Mouse (Mus musculus) MEL (cell line): Measurements from ENCODE around the gene Tmem251. TPM values are rescaled to one million over a fixed set of nuclear protein-coding genes. Genes with fewer than 3 reads are reported as not detected.

Source experiments
- DNase-seq: peaks from one replicate; pipeline ENCODE4 v3.0.0; 2011; ENCODE audit warnings: low read depth, low spot score
- H3K27ac ChIP-seq: 2 replicates; pipeline ENCODE4 v1.5.1; 2012; ENCODE audit warnings: low read depth, mild to moderate bottlenecking, control low read depth, low read length, moderate library complexity; ENCODE audit not compliant: control insufficient read depth
- H3K27me3 ChIP-seq, 2 experiments: fragments of 150-350 bp in 1 of 2; sonication (generic) in 1 of 2; 2 replicates each; pipeline ENCODE4 v1.6.1; 2012; ENCODE audit warnings: low read length in 2 of 2, mild to moderate bottlenecking in 2 of 2, improper control_type of control experiment in 1 of 2, moderate library complexity in 1 of 2; ENCODE audit not compliant: insufficient read depth in 2 of 2, control insufficient read depth in 1 of 2
- H3K36me3 ChIP-seq, 2 experiments: 2 replicates each; pipeline ENCODE4 v1.6.1; 2012 to 2014; ENCODE audit warnings: low read length in 2 of 2, improper control_type of control experiment in 1 of 2, inconsistent platforms in 1 of 2, mild to moderate bottlenecking in 1 of 2; ENCODE audit not compliant: insufficient read depth in 2 of 2, control insufficient read depth in 1 of 2
- H3K4me1 ChIP-seq, 2 experiments: fragments of 150-350 bp in 1 of 2; sonication (generic) in 1 of 2; 2 replicates each; pipeline ENCODE4 v1.6.1; 2012; ENCODE audit warnings: low read length in 2 of 2, improper control_type of control experiment in 1 of 2, mild to moderate bottlenecking in 1 of 2; ENCODE audit not compliant: insufficient read depth in 2 of 2, control insufficient read depth in 1 of 2
- H3K4me3 ChIP-seq, 2 experiments: fragments of 150-350 bp in 1 of 2; sonication (generic) in 1 of 2; 2 replicates each; pipeline ENCODE4 v1.5.1; 2012; ENCODE audit warnings: low read depth in 2 of 2, low read length in 2 of 2, mild to moderate bottlenecking in 2 of 2, moderate library complexity in 2 of 2, control low read depth in 1 of 2, improper control_type of control experiment in 1 of 2; ENCODE audit not compliant: control insufficient read depth in 1 of 2, insufficient read depth in 1 of 2
- H3K79me2 ChIP-seq: 2 replicates; pipeline ENCODE4 v1.6.1; 2012; ENCODE audit warnings: mild to moderate bottlenecking, low read length, moderate library complexity; ENCODE audit not compliant: control insufficient read depth, poor library complexity, insufficient read depth
- H3K9ac ChIP-seq: 2 replicates; pipeline ENCODE4 v1.6.1; 2012; ENCODE audit warnings: low read depth, mild to moderate bottlenecking, control low read depth, low read length, moderate library complexity; ENCODE audit not compliant: control insufficient read depth, poor library complexity, severe bottlenecking
- H3K9me3 ChIP-seq: fragments of 150-350 bp; sonication (generic); replicated peaks from 2 replicates; pipeline ENCODE4 v1.6.1; 2012; ENCODE audit warnings: mild to moderate bottlenecking, low read length, improper control_type of control experiment, moderate library complexity; ENCODE audit not compliant: insufficient read depth
- BHLHE40 ChIP-seq: IDR thresholded peaks from 2 replicates; pipeline ENCODE4 v1.6.1; 2012; ENCODE audit warnings: low read depth, mild to moderate bottlenecking, inconsistent platforms, low read length, improper control_type of control experiment, borderline replicate concordance
- CHD2 ChIP-seq: IDR thresholded peaks from 2 replicates; pipeline ENCODE4 v1.6.1; 2011; ENCODE audit warnings: low read length, improper control_type of control experiment
- CTCF ChIP-seq, 3 experiments: IDR thresholded peaks in 2 of 3; conservative IDR thresholded peaks in 1 of 3; 2 replicates each; pipeline ENCODE4 v1.5.1; 2011 to 2012; ENCODE audit warnings: low read length in 3 of 3, low read depth in 2 of 3, mild to moderate bottlenecking in 2 of 3, improper control_type of control experiment in 1 of 3, inconsistent platforms in 1 of 3, mixed read lengths in 1 of 3, moderate library complexity in 1 of 3; ENCODE audit not compliant: control insufficient read depth in 1 of 3, insufficient read depth in 1 of 3, poor library complexity in 1 of 3, severe bottlenecking in 1 of 3
- E2F4 ChIP-seq: IDR thresholded peaks from 2 replicates; pipeline ENCODE4 v1.6.1; 2011; ENCODE audit warnings: low read depth, low read length, improper control_type of control experiment, borderline replicate concordance
- ELF1 ChIP-seq: IDR thresholded peaks from 2 replicates; pipeline ENCODE4 v1.6.1; 2014; ENCODE audit warnings: low read depth, mild to moderate bottlenecking, inconsistent platforms, low read length, improper control_type of control experiment, moderate library complexity
- JUND ChIP-seq: IDR thresholded peaks from 2 replicates; pipeline ENCODE4 v1.6.1; 2011; ENCODE audit warnings: low read depth, mild to moderate bottlenecking, improper control_type of control experiment, low read length
- KAT2A ChIP-seq: conservative IDR thresholded peaks from 2 replicates; pipeline ENCODE4 v1.6.1; 2012; ENCODE audit warnings: low read depth, low read length, improper control_type of control experiment, inconsistent platforms
- MYC ChIP-seq: IDR thresholded peaks from 2 replicates; pipeline ENCODE4 v1.6.1; 2011; ENCODE audit warnings: low read depth, mild to moderate bottlenecking, low read length, improper control_type of control experiment, moderate library complexity
- NRF1 ChIP-seq: IDR thresholded peaks from 2 replicates; pipeline ENCODE4 v1.6.1; 2014; ENCODE audit warnings: low read depth, mild to moderate bottlenecking, inconsistent platforms, low read length, improper control_type of control experiment, moderate library complexity; ENCODE audit not compliant: poor library complexity, insufficient read depth, severe bottlenecking
- POLR2A ChIP-seq, 2 experiments: IDR thresholded peaks; 2 replicates each; pipeline ENCODE4 v1.6.1; 2011 to 2012; ENCODE audit warnings: low read length in 2 of 2, mild to moderate bottlenecking in 2 of 2, control low read depth in 1 of 2, improper control_type of control experiment in 1 of 2, low read depth in 1 of 2, moderate library complexity in 1 of 2; ENCODE audit not compliant: control insufficient read depth in 1 of 2, insufficient read depth in 1 of 2, poor library complexity in 1 of 2
- POLR2AphosphoS2 ChIP-seq: IDR thresholded peaks from 2 replicates; pipeline ENCODE4 v1.6.1; 2011; ENCODE audit warnings: low read length, improper control_type of control experiment
- RAD21 ChIP-seq: IDR thresholded peaks from 2 replicates; pipeline ENCODE4 v1.6.1; 2011; ENCODE audit warnings: mild to moderate bottlenecking, low read depth, low read length, improper control_type of control experiment
- TBP ChIP-seq: IDR thresholded peaks from 2 replicates; pipeline ENCODE4 v1.8.0; 2011; ENCODE audit warnings: low read depth, low read length, improper control_type of control experiment
- TCF12 ChIP-seq: IDR thresholded peaks from 2 replicates; pipeline ENCODE4 v1.6.1; 2014; ENCODE audit warnings: low read depth, mild to moderate bottlenecking, inconsistent platforms, low read length, improper control_type of control experiment, moderate library complexity
- UBTF ChIP-seq: IDR thresholded peaks from 2 replicates; pipeline ENCODE4 v1.6.1; 2012; ENCODE audit warnings: low read depth, mild to moderate bottlenecking, inconsistent platforms, low read length, improper control_type of control experiment, moderate library complexity, borderline replicate concordance; ENCODE audit not compliant: insufficient read depth
- USF1 ChIP-seq: IDR thresholded peaks from 2 replicates; pipeline ENCODE4 v1.6.1; 2014; ENCODE audit warnings: low read depth, mild to moderate bottlenecking, inconsistent platforms, low read length, improper control_type of control experiment, moderate library complexity
- ZMIZ1 ChIP-seq: IDR thresholded peaks from 2 replicates; pipeline ENCODE4 v1.6.1; 2012; ENCODE audit warnings: low read depth, mild to moderate bottlenecking, inconsistent platforms, low read length, improper control_type of control experiment, moderate library complexity
- polyA plus RNA-seq, 2 experiments: library from polyadenylated mRNA; stranded (reverse) in 1 of 2; unstranded in 1 of 2; fragments of >175 nt in 1 of 2; fragments of >200 nt in 1 of 2; gene quantifications; 2 replicates each; pipeline versions ENCODE4 v1.2.1 to v1.2.4; 2012; ENCODE audit warnings: low replicate concordance in 2 of 2, low read depth in 1 of 2; ENCODE audit not compliant: insufficient read length in 2 of 2, insufficient read depth in 1 of 2, missing spikeins in 1 of 2
- total RNA-seq: library from RNA; depleted of rRNA; stranded (reverse); fragments of 300-350 nt; gene quantifications from 2 replicates; pipeline ENCODE4 v1.2.3, GENCODE M21; 2012

Gene Tmem251
- total and polyA plus RNA-seq, 3 experiments: 9.0 to 57.5 (median 11.4) TPM

DNA sequence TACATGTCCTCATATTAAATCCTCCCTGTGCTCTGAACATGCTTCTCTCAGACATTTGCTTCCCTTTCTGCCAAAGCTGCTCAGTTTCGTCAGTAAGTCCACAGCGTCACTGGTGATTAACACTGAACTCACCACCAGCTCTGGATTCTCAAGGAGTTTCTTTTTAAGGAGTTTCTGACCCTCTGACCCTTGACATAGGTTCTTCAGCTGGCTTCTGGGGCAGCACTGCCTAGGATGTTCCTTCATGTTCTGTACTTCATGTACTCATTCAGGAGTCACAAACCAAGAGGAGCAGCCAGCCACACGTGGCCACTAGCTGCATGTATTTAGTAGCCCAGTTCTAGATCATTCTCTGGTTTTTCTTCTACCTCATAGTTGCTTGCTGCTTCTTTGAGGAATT, 4.7 kb downstream of the Tmem251 start:
- no peak overlapping the region for H3K4me3 ChIP-seq
- H3K27me3 ChIP-seq: no peaks in the 10 kb centered on the region
- H3K9me3 ChIP-seq: no peaks in the 10 kb centered on the region
- peaks cover 8 to 19% of the 10 kb centered on the region in 2 experiments; a peak in 3 of 4 replicates for H3K4me1 ChIP-seq
- no peak for DNase-seq
- no peak for TF ChIP-seq TBP
- H3K36me3 ChIP-seq: peaks cover 2 to 36% of the 10 kb centered on the region in 2 experiments; a peak in 3 of 4 replicates
- H3K27ac ChIP-seq: 0 out of 2 replicates have a peak overlapping the region, but pooled peaks have one; percentile 5
- H3K9ac ChIP-seq: no peak overlapping the region
- peaks cover 49% of the 10 kb centered on the region for H3K79me2 ChIP-seq

DNA sequence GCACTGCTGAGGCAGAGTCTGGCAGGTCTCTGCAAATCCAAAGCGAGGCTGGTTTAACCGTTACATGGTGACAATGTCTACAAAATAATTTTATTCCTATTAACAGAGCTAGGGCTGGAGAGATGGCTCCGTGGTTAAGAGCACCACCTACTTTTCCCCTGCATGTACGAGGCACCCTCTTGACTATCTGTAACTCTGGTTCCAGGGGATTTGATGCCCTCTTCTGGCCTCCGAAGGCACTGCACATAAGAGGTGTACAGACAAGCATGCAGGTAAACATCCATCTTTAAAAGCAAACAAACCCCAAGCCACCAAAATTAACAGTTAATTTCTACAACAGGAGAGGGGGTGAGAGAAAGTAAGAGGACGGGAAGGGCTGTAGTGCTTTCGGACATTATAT, 12.7 kb downstream of the Tmem251 start:
- no peak overlapping the region for H3K4me3 ChIP-seq
- no peak for TF ChIP-seq JUND
- no peak for TF ChIP-seq TCF12
- TF ChIP-seq UBTF: no peak
- TF ChIP-seq POLR2A (IDR thresholded peaks at IDR 0.05; ENCODE audit: control insufficient read depth in 1 of 2, insufficient read depth in 1 of 2, low read depth in 1 of 2, low read length in 2 of 2, poor library complexity in 1 of 2): no peak
- no peak for TF ChIP-seq E2F4
- TF ChIP-seq BHLHE40: no peak
- no peak for TF ChIP-seq MYC
- no peak for TF ChIP-seq POLR2AphosphoS2
- TF ChIP-seq KAT2A: no peak
- TF ChIP-seq ELF1: no peak
- no peak for TF ChIP-seq USF1
- no peak for TF ChIP-seq ZMIZ1
- TF ChIP-seq RAD21: peak; percentile 2; the same call in 1 of the 2 replicates
- no peak for TF ChIP-seq NRF1
- TF ChIP-seq CTCF (IDR thresholded peaks at IDR 0.05 in 2 of 3, conservative IDR thresholded peaks at IDR 0.05 in 1 of 3; ENCODE audit: control insufficient read depth in 1 of 3, insufficient read depth in 1 of 3, low read depth in 2 of 3, low read length in 3 of 3, poor library complexity in 1 of 3, severe bottlenecking in 1 of 3): peak; percentile 39 to 52 (median 50)
- no peak for TF ChIP-seq CHD2
- no peak overlapping the region for H3K9ac ChIP-seq
- H3K9me3 ChIP-seq: no peaks in the 10 kb centered on the region
- peaks cover 0 to 11% of the 10 kb centered on the region in 2 experiments; a peak in 2 of 4 replicates for H3K4me1 ChIP-seq
- peaks cover 2 to 33% of the 10 kb centered on the region in 2 experiments for H3K36me3 ChIP-seq
- DNase-seq: peak; percentile 60
- H3K27ac ChIP-seq: no peak overlapping the region
- peaks cover 65% of the 10 kb centered on the region for H3K79me2 ChIP-seq
- H3K27me3 ChIP-seq: no peaks in the 10 kb centered on the region
